Mouse (Mus musculus) heart, adult 2 months (tissue): Measurements from ENCODE around the gene Camkk2. TPM values are rescaled to one million over a fixed set of nuclear protein-coding genes. Genes with fewer than 3 reads are reported as not detected.

Experiments used
- DNase-seq, 2 experiments: peaks; one replicate each; pipeline ENCODE4 v3.0.0; 2021
- H3K27ac ChIP-seq: fragments of 200-600 bp; 2 replicates; pipeline ENCODE4 v1.8.1; 2022
- H3K27me3 ChIP-seq: fragments of 200-500 bp; 2 replicates; pipeline ENCODE4 v1.6.1; 2012; ENCODE audit warnings: mild to moderate bottlenecking, low read length, inconsistent platforms, mixed read lengths; ENCODE audit not compliant: control insufficient read depth, insufficient read depth
- H3K36me3 ChIP-seq: fragments of 200-500 bp; 2 replicates; pipeline ENCODE4 v1.6.1; 2012; ENCODE audit warnings: low read length, inconsistent platforms; ENCODE audit not compliant: control insufficient read depth, insufficient read depth
- H3K4me1 ChIP-seq: fragments of 200-500 bp; 2 replicates; pipeline ENCODE4 v1.6.1; 2011; ENCODE audit warnings: low read length; ENCODE audit not compliant: control insufficient read depth, insufficient read depth
- H3K4me3 ChIP-seq: fragments of 200-600 bp; 2 replicates; pipeline ENCODE4 v1.8.1; 2022
- H3K79me2 ChIP-seq: fragments of 200-500 bp; replicated peaks from 2 replicates; pipeline ENCODE4 v1.6.1; 2012; ENCODE audit warnings: mild to moderate bottlenecking, inconsistent platforms, low read length, moderate library complexity, mixed read lengths; ENCODE audit not compliant: control insufficient read depth, insufficient read depth
- H3K9ac ChIP-seq: fragments of 200-500 bp; 2 replicates; pipeline ENCODE4 v1.6.1; 2012; ENCODE audit warnings: low read depth, mild to moderate bottlenecking, control low read depth, inconsistent platforms, low read length, mixed read lengths
- CTCF ChIP-seq: fragments of 200-600 bp; IDR thresholded peaks from 2 replicates; pipeline ENCODE4 v1.8.1; 2022; ENCODE audit warnings: antibody characterized with exemption, mild to moderate bottlenecking, moderate library complexity
- EP300 ChIP-seq: fragments of 200-500 bp; IDR thresholded peaks from 2 replicates; pipeline ENCODE4 v1.6.1; 2011; ENCODE audit warnings: low read depth, low read length, control low read depth; ENCODE audit not compliant: insufficient read depth
- POLR2A ChIP-seq: fragments of 200-500 bp; IDR thresholded peaks from 2 replicates; pipeline ENCODE4 v1.6.1; 2011; ENCODE audit warnings: mild to moderate bottlenecking, low read depth, low read length, control low read depth; ENCODE audit not compliant: insufficient read depth
- WGBS: fragments of 180-500 bp; shearing (Covaris S2); methylation state at CpG from one replicate; pipeline ENCODE4 v1.1.7; 2018; 5-methylcytosine and 5-hydroxymethylcytosine counted together
- intact Hi-C: fragments of 180-260 bp; cut with DNase I; formaldehyde crosslinking; loops from one replicate; pipeline ENCODE4 v1.15.1; 2025
- microRNA-seq, 2 experiments: library from miRNA; unstranded; fragments of <30 nt; microRNA quantifications; one replicate each; pipeline ENCODE4 v1.2.0; 2021
- polyA plus RNA-seq: library from polyadenylated mRNA; depleted of rRNA; stranded (reverse); fragments of >200 nt; gene quantifications from 2 replicates; pipeline ENCODE4 v1.2.3, GENCODE M21; 2012; rRNA removed
- total RNA-seq, 2 experiments: library from RNA; stranded (reverse); gene quantifications; 2 replicates each; pipeline ENCODE4 v1.2.3; 2021

Gene Camkk2
- total and polyA plus RNA-seq, 3 experiments = 9.3 to 13.6 (median 10.2) TPM

DNA sequence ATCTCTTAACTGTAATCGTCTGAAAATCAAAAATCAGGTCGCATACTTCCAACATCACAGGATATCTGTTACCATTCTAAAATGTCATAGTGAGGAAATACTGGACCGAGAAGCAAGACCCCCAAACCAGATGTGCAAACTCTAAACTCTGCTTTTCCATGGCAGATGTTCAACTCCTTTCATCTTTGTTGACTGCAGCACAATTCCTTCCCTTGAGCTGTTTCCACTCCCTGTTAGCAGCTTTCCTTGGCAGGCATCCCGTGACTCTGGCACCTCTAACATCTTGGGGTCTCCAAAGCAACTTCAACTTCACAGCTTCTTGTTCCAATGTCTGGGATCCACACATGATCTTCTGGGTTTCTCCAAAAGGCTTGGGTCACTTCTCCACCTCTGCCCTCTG is 91.8 kb downstream of the Camkk2 start:
- H3K9ac ChIP-seq = no peak overlapping the region
- WGBS = 61% methylated on average over 4 of the region's 4 CpGs
- no peak overlapping the region for H3K4me3 ChIP-seq
- TF ChIP-seq CTCF (no peak), EP300 (no peak), POLR2A (no peak)
- no peaks in the 10 kb centered on the region for H3K36me3 ChIP-seq
- H3K4me1 ChIP-seq = no peaks in the 10 kb centered on the region
- no peak for DNase-seq
- H3K27me3 ChIP-seq = no peaks in the 10 kb centered on the region
- no peaks in the 10 kb centered on the region for H3K79me2 ChIP-seq
- intact Hi-C loops = no loop called here
- H3K27ac ChIP-seq = no peak overlapping the region

DNA sequence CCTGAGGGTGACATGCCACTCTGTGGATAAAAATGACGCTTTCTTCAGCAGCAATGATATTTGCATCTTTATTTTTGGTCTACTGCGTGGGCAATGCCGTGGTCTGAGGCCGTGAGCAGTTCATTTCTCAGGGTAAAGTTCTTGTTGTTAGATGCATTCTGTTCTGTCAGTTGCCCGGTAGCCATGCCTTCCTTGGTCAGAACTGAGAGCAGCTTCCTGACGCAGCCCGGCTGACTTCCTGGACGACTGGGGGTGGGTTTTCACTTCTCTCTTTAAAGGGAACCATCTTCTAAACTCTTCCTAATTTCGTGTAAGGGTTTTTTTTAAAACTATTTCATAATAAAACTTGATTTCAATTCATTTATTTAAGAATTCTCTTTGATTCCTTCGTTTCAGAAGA is 95.3 kb downstream of the Camkk2 start:
- Histone ChIP-seq H3K79me2 (no peaks in the 10 kb centered on the region), H3K4me1 (no peaks in the 10 kb centered on the region), H3K27ac (no peak overlapping the region), H3K36me3 (no peaks in the 10 kb centered on the region), H3K4me3 (no peak overlapping the region), H3K9ac (no peak overlapping the region), H3K27me3 (no peaks in the 10 kb centered on the region)
- TF ChIP-seq EP300 (no peak), CTCF (no peak), POLR2A (no peak)
- DNase-seq = peak in 1 of 2 experiments; percentile 37
- 55% methylated on average over 10 of the region's 10 CpGs for WGBS
- intact Hi-C loops = no loop called here

- no peak for TF ChIP-seq CTCF
- TF ChIP-seq EP300 = no peak
- no peak for TF ChIP-seq POLR2A
- no peak overlapping the region for H3K4me3 ChIP-seq
- 88% methylated on average over 12 of the region's 12 CpGs for WGBS
- intact Hi-C loops = no loop called here
- no peak overlapping the region for H3K27ac ChIP-seq
- no peaks in the 10 kb centered on the region for H3K36me3 ChIP-seq
- no peak for DNase-seq
- H3K9ac ChIP-seq = no peak overlapping the region
- H3K4me1 ChIP-seq = no peaks in the 10 kb centered on the region
- no peaks in the 10 kb centered on the region for H3K27me3 ChIP-seq
- H3K79me2 ChIP-seq = no peaks in the 10 kb centered on the region
Observed at GRCm38 (mm10) chr5:122681276-122681675, 97.9 kb downstream of the Camkk2 start.

Small RNA genes lying within 50 kb of the gene (microRNA-seq; reads per million reads assigned to microRNA genes)
- gene Mir8115 = 0 reads per million in 2 experiments

Other genes starting within 250 kb of the Camkk2 start
- 10 to 100 TPM; 78.1 to 97.0 TPM for gene Ift81, start 164.9 kb downstream of the Camkk2 start, total RNA-seq
- gene Ift81, start 164.9 kb downstream of the Camkk2 start, polyA plus RNA-seq = 11.4 and 25.3 TPM in 2 replicates
- 1 to 10 TPM; 2.8 to 3.1 TPM for gene P2rx7, start 135.5 kb downstream of the Camkk2 start, total RNA-seq
- gene P2rx7, start 135.5 kb downstream of the Camkk2 start, polyA plus RNA-seq = 7.2 and 7.4 TPM in 2 replicates
- gene P2rx4, start 71.9 kb downstream of the Camkk2 start, total RNA-seq = 10 to 100 TPM; 17.4 to 19.0 TPM
- gene P2rx4, start 71.9 kb downstream of the Camkk2 start, polyA plus RNA-seq = 28.9 and 35.0 TPM in 2 replicates
- gene Anapc5, start 41.9 kb upstream of the Camkk2 start, total RNA-seq = 100 to 1,000 TPM; 150 to 165 TPM
- 210 and 302 TPM in 2 replicates for gene Anapc5, start 41.9 kb upstream of the Camkk2 start, polyA plus RNA-seq
- 10 to 100 TPM; 26.1 to 33.3 TPM for gene Rnf34, start 70.6 kb upstream of the Camkk2 start, total RNA-seq
- 10.5 and 21.8 TPM in 2 replicates for gene Rnf34, start 70.6 kb upstream of the Camkk2 start, polyA plus RNA-seq
- 10 to 100 TPM; 12.5 to 14.6 TPM for gene Kdm2b, start 210.4 kb upstream of the Camkk2 start, total RNA-seq
- gene Kdm2b, start 210.4 kb upstream of the Camkk2 start, polyA plus RNA-seq = 8.2 and 14.4 TPM in 2 replicates
- 10 to 100 TPM; 11.7 to 15.8 TPM for gene Orai1, start 235.7 kb upstream of the Camkk2 start, total RNA-seq
- 39.0 and 42.8 TPM in 2 replicates for gene Orai1, start 235.7 kb upstream of the Camkk2 start, polyA plus RNA-seq